Mouse (Mus musculus): ENCODE data around the gene Tbxa2r. TPM values are rescaled to one million over a fixed set of nuclear protein-coding genes. Genes with fewer than 3 reads are reported as not detected.

Gene Tbxa2r
- polyA plus RNA-seq, 2 experiments: 1.9 to 2.4 TPM

GRCm38 (mm10) chr10:81378553-81379182 lies 50.1 kb downstream of the Tbxa2r start:
- peaks cover 33% of the 10 kb centered on the region for H3K36me3 ChIP-seq (replicated peaks; ENCODE audit: control insufficient read depth, insufficient read depth, low read depth)
- no peaks in the 10 kb centered on the region for H3K9me3 ChIP-seq (ENCODE audit: control insufficient read depth, low read length)
- H3K27ac ChIP-seq: peak overlapping the region; percentile 97
- peak overlapping the region; percentile 96 for H3K4me2 ChIP-seq (ENCODE audit: low read depth)
- under 1% methylated on average over 43 of the region's 46 CpGs for WGBS (ENCODE audit: insufficient replicate concordance)
- H3K27me3 ChIP-seq (ENCODE audit: control insufficient read depth, insufficient read depth, low read length): no peaks in the 10 kb centered on the region
- TF ChIP-seq EP300 (IDR thresholded peaks at IDR 0.05; ENCODE audit: low read depth) (no peak), CTCF (IDR thresholded peaks at IDR 0.05; ENCODE audit: low read depth) (peak; percentile 22)
- H3K4me3 ChIP-seq (ENCODE audit: insufficient read depth in 1 of 2, low read depth in 2 of 2, low read length in 2 of 2): peak overlapping the region; percentile 71 to 96
- peak overlapping the region; percentile 95 for H3K9ac ChIP-seq (replicated peaks)
- ATAC-seq (ENCODE audit: insufficient read depth) (peak; percentile 83), DNase-seq (ENCODE audit: low read depth in 3 of 3, low spot score in 3 of 3) (peak; percentile 100)
- H3K4me1 ChIP-seq (replicated peaks; ENCODE audit: control insufficient read depth in 2 of 2, insufficient read depth in 2 of 2, low read length in 1 of 2): peaks cover 56 to 60% of the 10 kb centered on the region in 2 experiments

- WGBS (ENCODE audit: insufficient replicate concordance): 54% methylated on average over 3 of the region's 3 CpGs
- no peak for ATAC-seq (ENCODE audit: insufficient read depth)
- Histone ChIP-seq H3K4me3 (ENCODE audit: insufficient read depth in 1 of 2, low read depth in 2 of 2, low read length in 2 of 2) (peak overlapping the region; percentile 71 to 76), H3K27me3 (ENCODE audit: control insufficient read depth, insufficient read depth, low read length) (no peaks in the 10 kb centered on the region), H3K9me3 (ENCODE audit: control insufficient read depth, low read length) (no peaks in the 10 kb centered on the region), H3K9ac (replicated peaks) (peak overlapping the region; percentile 95), H3K36me3 (replicated peaks; ENCODE audit: control insufficient read depth, insufficient read depth, low read depth) (peaks cover 28% of the 10 kb centered on the region), H3K4me1 (replicated peaks; ENCODE audit: control insufficient read depth in 2 of 2, insufficient read depth in 2 of 2, low read length in 1 of 2) (peaks cover 57 to 60% of the 10 kb centered on the region in 2 experiments), H3K4me2 (ENCODE audit: low read depth) (peak overlapping the region; percentile 96), H3K27ac (peak overlapping the region; percentile 97)
- TF ChIP-seq EP300 (IDR thresholded peaks at IDR 0.05; ENCODE audit: low read depth): no peak
- no peak for TF ChIP-seq CTCF (IDR thresholded peaks at IDR 0.05; ENCODE audit: low read depth)
- no peak for DNase-seq (ENCODE audit: low read depth in 3 of 3, low spot score in 3 of 3)
Observed at GRCm38 (mm10) chr10:81379183-81379553, 50.6 kb downstream of the Tbxa2r start.

GRCm38 (mm10) chr10:81379809-81380378 lies 51.4 kb downstream of the Tbxa2r start:
- H3K27ac ChIP-seq: peak overlapping the region; percentile 97
- peaks cover 58 to 60% of the 10 kb centered on the region in 2 experiments for H3K4me1 ChIP-seq (replicated peaks; ENCODE audit: control insufficient read depth in 2 of 2, insufficient read depth in 2 of 2, low read length in 1 of 2)
- ATAC-seq (ENCODE audit: insufficient read depth) (no peak), DNase-seq (ENCODE audit: low read depth in 3 of 3, low spot score in 3 of 3) (no peak)
- H3K9me3 ChIP-seq (ENCODE audit: control insufficient read depth, low read length): no peaks in the 10 kb centered on the region
- 44% methylated on average over 6 of the region's 6 CpGs for WGBS (ENCODE audit: insufficient replicate concordance)
- H3K9ac ChIP-seq (replicated peaks): peak overlapping the region; percentile 95
- peak overlapping the region; percentile 96 for H3K4me2 ChIP-seq (ENCODE audit: low read depth)
- no peaks in the 10 kb centered on the region for H3K27me3 ChIP-seq (ENCODE audit: control insufficient read depth, insufficient read depth, low read length)
- peaks cover 20% of the 10 kb centered on the region for H3K36me3 ChIP-seq (replicated peaks; ENCODE audit: control insufficient read depth, insufficient read depth, low read depth)
- no peak overlapping the region; a peak in 1 of 4 replicates for H3K4me3 ChIP-seq (ENCODE audit: insufficient read depth in 1 of 2, low read depth in 2 of 2, low read length in 2 of 2)
- TF ChIP-seq EP300 (IDR thresholded peaks at IDR 0.05; ENCODE audit: low read depth): no peak
- no peak for TF ChIP-seq CTCF (IDR thresholded peaks at IDR 0.05; ENCODE audit: low read depth)

GRCm38 (mm10) chr10:81382039-81382438 lies 53.5 kb downstream of the Tbxa2r start:
- no peaks in the 10 kb centered on the region for H3K27me3 ChIP-seq (ENCODE audit: control insufficient read depth, insufficient read depth, low read length)
- ATAC-seq (ENCODE audit: insufficient read depth) (peak; percentile 73), DNase-seq (ENCODE audit: low read depth in 3 of 3, low spot score in 3 of 3) (peak; percentile 97 to 99 (median 97))
- no peaks in the 10 kb centered on the region for H3K9me3 ChIP-seq (ENCODE audit: control insufficient read depth, low read length)
- H3K4me1 ChIP-seq (replicated peaks; ENCODE audit: control insufficient read depth in 2 of 2, insufficient read depth in 2 of 2, low read length in 1 of 2): peaks cover 52 to 55% of the 10 kb centered on the region in 2 experiments
- 9% methylated on average over 5 of the region's 5 CpGs for WGBS (ENCODE audit: insufficient replicate concordance)
- TF ChIP-seq CTCF (IDR thresholded peaks at IDR 0.05; ENCODE audit: low read depth) (no peak), EP300 (IDR thresholded peaks at IDR 0.05; ENCODE audit: low read depth) (no peak)
- H3K4me3 ChIP-seq (ENCODE audit: insufficient read depth in 1 of 2, low read depth in 2 of 2, low read length in 2 of 2): peak overlapping the region in 1 of 2 experiments; percentile 5; a peak in 1 of 4 replicates
- peak overlapping the region; percentile 72 for H3K9ac ChIP-seq (replicated peaks)
- H3K27ac ChIP-seq: peak overlapping the region; percentile 97
- H3K4me2 ChIP-seq (ENCODE audit: low read depth): peak overlapping the region; percentile 50
- H3K36me3 ChIP-seq (replicated peaks; ENCODE audit: control insufficient read depth, insufficient read depth, low read depth): peaks cover 6% of the 10 kb centered on the region
